Mouse (Mus musculus) heart, embryonic 15.5 days (tissue): ENCODE results near the gene Apof. TPM values are rescaled to one million over a fixed set of nuclear protein-coding genes. Genes with fewer than 3 reads are reported as not detected.

Source experiments
- ATAC-seq: fragments of 200-750 bp; cut with Nextera tagmentation; replicated peaks from 2 replicates; pipeline ENCODE4 v1.8.0; 2017; ENCODE audit warnings: low read depth, moderate TSS enrichment; ENCODE audit not compliant: insufficient number of reproducible peaks, insufficient read depth, low FRiP score
- H3K27ac ChIP-seq: fragments of 300-500 bp; sonication (generic); 2 replicates; pipeline ENCODE4 v1.5.1; 2015; ENCODE audit warnings: mild to moderate bottlenecking, inconsistent platforms
- H3K27me3 ChIP-seq: fragments of 300-500 bp; sonication (generic); 2 replicates; pipeline ENCODE4 v1.6.1; 2015; ENCODE audit warnings: inconsistent platforms
- H3K36me3 ChIP-seq: fragments of 300-500 bp; sonication (generic); 2 replicates; pipeline ENCODE4 v1.6.1; 2015; ENCODE audit warnings: mild to moderate bottlenecking, inconsistent platforms
- H3K4me1 ChIP-seq: fragments of 300-500 bp; sonication (generic); replicated peaks from 2 replicates; pipeline ENCODE4 v1.6.1; 2015; ENCODE audit warnings: inconsistent platforms
- H3K4me2 ChIP-seq: fragments of 300-500 bp; sonication (generic); 2 replicates; pipeline ENCODE4 v1.6.1; 2015; ENCODE audit warnings: inconsistent platforms, mild to moderate bottlenecking, moderate library complexity
- H3K4me3 ChIP-seq: fragments of 300-500 bp; sonication (generic); 2 replicates; pipeline ENCODE4 v1.5.1; 2015; ENCODE audit warnings: mild to moderate bottlenecking, inconsistent platforms
- H3K9ac ChIP-seq: fragments of 300-500 bp; sonication (generic); 2 replicates; pipeline ENCODE4 v1.6.1; 2015; ENCODE audit warnings: mild to moderate bottlenecking, inconsistent platforms
- H3K9me3 ChIP-seq: fragments of 300-500 bp; sonication (generic); replicated peaks from 2 replicates; pipeline ENCODE4 v1.6.1; 2016; ENCODE audit warnings: inconsistent platforms
- WGBS: fragments of 180-500 bp; shearing (Covaris S2); methylation state at CpG from one replicate; pipeline ENCODE4 v1.1.7; 2015; ENCODE audit warnings: mixed read lengths; 5-methylcytosine and 5-hydroxymethylcytosine counted together
- polyA plus RNA-seq: library from polyadenylated mRNA; unstranded; fragments of >200 nt; fragmentation: Nextera tagmentation; extraction: Ambion mirVana; gene quantifications from 2 replicates; pipeline ENCODE4 v1.2.1, GENCODE M21; 2015

Apof gene
- polyA plus RNA-seq, 1 experiment from 2014 or later, result 0.13 TPM

DNA sequence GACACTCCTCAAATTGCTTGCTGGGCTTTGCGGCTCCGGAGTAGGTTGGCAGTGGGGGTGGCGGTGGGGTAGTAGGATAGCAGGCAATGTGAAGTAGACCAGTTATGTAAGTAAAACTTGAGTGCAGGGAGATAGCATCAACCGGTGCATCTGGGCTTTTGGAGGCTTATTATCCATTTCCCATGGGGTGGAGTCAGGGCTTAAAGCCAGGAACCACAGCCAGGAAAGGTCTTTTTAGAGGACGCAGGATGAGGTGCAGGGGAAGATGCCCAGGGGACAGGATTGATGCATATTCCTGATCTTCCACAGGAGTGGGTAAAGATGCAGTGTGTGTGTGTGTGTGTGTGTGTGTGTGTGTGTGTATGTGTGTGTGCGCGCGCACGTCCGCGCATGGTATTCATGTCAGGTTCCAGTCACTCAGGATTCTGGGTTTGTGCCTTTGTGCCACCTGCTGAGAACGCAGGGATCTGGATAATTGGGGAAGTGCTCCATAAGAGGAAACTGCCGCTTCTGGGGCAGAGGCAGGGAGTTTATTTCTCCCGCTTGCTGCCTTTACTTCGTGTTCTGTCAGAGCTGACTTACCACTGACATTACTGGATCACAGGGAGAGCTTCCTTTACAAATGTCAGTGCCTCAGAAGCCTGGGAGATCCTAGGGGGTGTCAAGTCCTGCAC, 30.5 kb upstream of the Apof start:
- ATAC-seq, result no peak

GRCm38 (mm10) chr10:128239140-128239539, 29.3 kb upstream of the Apof start:
- 87% methylated on average over 4 of the region's 4 CpGs for WGBS
- Histone ChIP-seq H3K36me3 (peaks cover 29% of the 10 kb centered on the region), H3K4me3 (no peak overlapping the region), H3K4me2 (no peak overlapping the region), H3K27ac (no peak overlapping the region), H3K9me3 (no peaks in the 10 kb centered on the region), H3K9ac (no peak overlapping the region), H3K27me3 (no peaks in the 10 kb centered on the region), H3K4me1 (peaks cover 12% of the 10 kb centered on the region)
- no peak for ATAC-seq

More for the DNA sequence above, 30.5 kb upstream of the Apof start:
- H3K4me2 ChIP-seq, result no peak overlapping the region
- H3K4me1 ChIP-seq, result peaks cover 8% of the 10 kb centered on the region
- H3K9me3 ChIP-seq, result no peaks in the 10 kb centered on the region
- H3K9ac ChIP-seq, result no peak overlapping the region
- no peak overlapping the region for H3K4me3 ChIP-seq
- H3K36me3 ChIP-seq, result peaks cover 24% of the 10 kb centered on the region
- no peaks in the 10 kb centered on the region for H3K27me3 ChIP-seq
- no peak overlapping the region for H3K27ac ChIP-seq
- 75% methylated on average over 15 of the region's 15 CpGs for WGBS

DNA sequence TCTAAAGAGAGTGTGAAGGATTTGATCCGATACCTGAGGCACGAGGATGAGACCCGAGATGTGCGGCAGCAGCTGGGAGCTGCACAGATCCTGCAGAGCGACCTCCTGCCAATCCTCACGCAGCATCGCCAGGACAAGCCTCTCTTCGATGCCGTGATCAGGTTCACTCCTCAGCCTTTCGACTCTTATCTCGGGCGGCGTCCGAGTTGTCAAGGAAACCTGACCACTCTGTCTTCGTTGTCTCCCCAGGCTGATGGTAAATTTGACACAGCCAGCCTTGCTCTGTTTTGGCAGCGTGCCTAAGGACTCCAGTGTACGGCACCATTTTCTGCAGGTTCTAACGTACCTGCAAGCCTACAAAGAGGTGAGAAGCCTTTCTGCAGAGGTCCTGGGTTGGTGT, 28.3 kb upstream of the Apof start:
- no peaks in the 10 kb centered on the region for H3K9me3 ChIP-seq
- peaks cover 36% of the 10 kb centered on the region for H3K36me3 ChIP-seq
- ATAC-seq, result no peak
- no peak overlapping the region for H3K9ac ChIP-seq
- no peak overlapping the region for H3K4me3 ChIP-seq
- H3K4me2 ChIP-seq, result no peak overlapping the region
- no peak overlapping the region for H3K27ac ChIP-seq
- H3K4me1 ChIP-seq, result peaks cover 12% of the 10 kb centered on the region
- 69% methylated on average over 18 of the region's 18 CpGs for WGBS
- H3K27me3 ChIP-seq, result no peaks in the 10 kb centered on the region

- WGBS, result 77% methylated on average over 8 of the region's 8 CpGs
- Histone ChIP-seq H3K27me3 (no peaks in the 10 kb centered on the region), H3K4me2 (no peak overlapping the region), H3K36me3 (peaks cover 56% of the 10 kb centered on the region), H3K9me3 (no peaks in the 10 kb centered on the region), H3K27ac (peak overlapping the region; percentile 34), H3K4me1 (peaks cover 7% of the 10 kb centered on the region), H3K9ac (no peak overlapping the region), H3K4me3 (no peak overlapping the region)
- ATAC-seq, result no peak
Observed at GRCm38 (mm10) chr10:128243252-128243651, 25.2 kb upstream of the Apof start.

DNA sequence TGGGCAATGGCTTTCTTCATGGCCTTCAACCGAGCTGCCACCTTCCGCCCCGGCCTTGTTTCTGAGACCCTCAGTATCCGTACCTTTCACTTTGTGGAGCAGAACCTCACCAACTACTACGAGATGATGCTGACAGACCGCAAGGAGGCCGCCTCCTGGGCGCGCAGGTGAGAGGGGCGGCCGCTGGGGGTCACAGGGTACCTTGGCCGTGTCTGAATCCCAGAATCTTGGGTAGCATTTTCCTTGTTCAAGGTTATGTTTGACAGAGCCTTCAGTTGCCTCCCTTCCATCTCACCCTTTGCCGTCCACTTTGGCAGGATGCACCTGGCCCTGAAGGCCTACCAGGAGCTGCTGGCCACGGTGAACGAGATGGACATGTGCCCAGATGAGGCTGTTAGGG, 24.4 kb upstream of the Apof start:
- Histone ChIP-seq H3K4me3 (no peak overlapping the region), H3K4me1 (peaks cover 7% of the 10 kb centered on the region), H3K9me3 (no peaks in the 10 kb centered on the region), H3K27me3 (no peaks in the 10 kb centered on the region), H3K27ac (no peak overlapping the region), H3K4me2 (no peak overlapping the region), H3K36me3 (peaks cover 62% of the 10 kb centered on the region), H3K9ac (no peak overlapping the region)
- no peak for ATAC-seq
- WGBS, result 92% methylated on average over 15 of the region's 15 CpGs

DNA sequence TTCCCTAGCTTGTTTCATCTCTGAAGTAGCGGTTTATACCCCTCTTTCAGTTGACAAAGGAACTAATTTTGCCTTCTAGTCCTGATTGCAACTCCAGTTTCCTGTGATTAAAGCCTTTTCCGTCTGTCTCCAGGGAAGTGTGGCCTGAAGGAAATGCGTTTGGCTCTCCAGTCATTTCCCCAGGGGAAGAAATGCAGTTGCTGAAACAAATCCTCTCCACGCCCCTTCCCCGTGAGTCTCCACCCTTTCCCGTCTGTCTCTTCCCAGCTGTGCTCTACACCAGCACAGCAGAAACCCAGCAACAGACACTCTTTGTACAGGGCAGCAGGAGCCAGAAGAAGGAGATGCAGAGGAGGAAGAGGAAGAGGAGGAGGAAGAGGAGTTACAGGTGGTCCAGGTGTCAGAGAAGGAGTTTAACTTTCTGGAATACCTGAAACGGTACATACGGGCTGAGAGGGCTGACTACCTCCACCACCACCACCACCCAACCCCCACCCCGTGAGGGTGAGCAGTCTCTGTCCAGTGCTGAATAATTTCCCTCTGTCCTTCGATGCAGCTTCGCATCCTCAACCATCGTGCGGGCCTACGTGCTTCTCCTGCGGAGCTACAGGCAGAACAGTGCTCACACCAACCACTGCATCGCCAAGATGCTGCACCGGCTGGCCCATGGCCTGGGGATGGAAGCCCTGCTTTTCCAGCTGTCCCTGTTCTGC, 21.3 kb upstream of the Apof start:
- H3K27me3 ChIP-seq, result no peaks in the 10 kb centered on the region
- 71% methylated on average over 17 of the region's 17 CpGs for WGBS
- peak overlapping the region; percentile 47 for H3K4me2 ChIP-seq
- peak overlapping the region; percentile 59 for H3K27ac ChIP-seq
- no peak overlapping the region for H3K9ac ChIP-seq
- no peak for ATAC-seq
- no peaks in the 10 kb centered on the region for H3K9me3 ChIP-seq
- peak overlapping the region; percentile 26 for H3K4me3 ChIP-seq
- peaks cover 69% of the 10 kb centered on the region for H3K36me3 ChIP-seq
- H3K4me1 ChIP-seq, result peaks cover 7% of the 10 kb centered on the region

GRCm38 (mm10) chr10:128250565-128250964, 17.9 kb upstream of the Apof start:
- H3K27me3 ChIP-seq, result no peaks in the 10 kb centered on the region
- 94% methylated on average over 13 of the region's 13 CpGs for WGBS
- no peak for ATAC-seq

DNA sequence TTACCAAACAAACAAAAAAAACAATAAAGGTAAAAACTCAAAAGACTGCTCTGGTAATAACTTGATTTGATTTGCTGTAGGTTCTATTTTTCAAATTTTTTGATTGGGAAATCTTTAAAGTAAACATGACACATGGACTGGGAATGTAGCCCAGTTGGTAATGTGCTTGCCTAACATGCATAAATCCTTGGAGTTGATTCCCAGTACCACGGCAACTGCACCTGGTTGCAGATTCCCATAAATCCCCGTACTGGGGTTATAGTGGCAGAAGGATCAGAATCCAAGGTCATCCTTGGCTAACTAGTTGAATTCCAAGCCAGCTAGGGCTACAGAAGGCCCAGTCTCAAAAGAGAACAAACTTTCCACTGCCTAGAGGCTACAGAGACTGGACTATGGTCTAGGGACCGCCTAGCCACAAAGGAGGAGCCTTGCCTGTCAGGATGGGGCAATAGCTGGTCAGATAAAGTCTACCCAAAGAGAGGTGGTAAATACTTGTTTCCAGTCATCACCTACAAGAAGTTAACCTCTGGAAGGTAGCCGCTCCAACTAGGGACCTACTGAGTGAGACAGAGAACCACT, 14.7 kb upstream of the Apof start, which contains the start of gene Apon:
Gene Apon, plus strand, starts transcription at position 420 of the 579 bp plus-strand sequence.
- no peak within 1 kb of the TSS for H3K4me3 ChIP-seq
- WGBS, result 79% methylated on average over 4 of the region's 4 CpGs
- ATAC-seq, result no peak
- H3K4me2 ChIP-seq, result no peak within 1 kb of the TSS
- H3K9me3 ChIP-seq, result no peaks in the 10 kb centered on the region
- no peaks in the 10 kb centered on the region for H3K27me3 ChIP-seq
- peaks cover 39% of the 10 kb centered on the region for H3K36me3 ChIP-seq
- H3K27ac ChIP-seq, result no peak within 1 kb of the TSS
- no peaks in the 10 kb centered on the region for H3K4me1 ChIP-seq
- no peak within 1 kb of the TSS for H3K9ac ChIP-seq

More at GRCm38 (mm10) chr10:128250565-128250964, 17.9 kb upstream of the Apof start:
- Histone ChIP-seq H3K36me3 (peaks cover 58% of the 10 kb centered on the region), H3K4me1 (no peaks in the 10 kb centered on the region), H3K9me3 (no peaks in the 10 kb centered on the region), H3K27ac (no peak overlapping the region), H3K4me2 (no peak overlapping the region), H3K9ac (no peak overlapping the region), H3K4me3 (no peak overlapping the region)

- ATAC-seq, result no peak
- Histone ChIP-seq H3K9ac (no peak overlapping the region), H3K27ac (no peak overlapping the region), H3K9me3 (no peaks in the 10 kb centered on the region), H3K4me1 (no peaks in the 10 kb centered on the region), H3K4me3 (no peak overlapping the region), H3K27me3 (no peaks in the 10 kb centered on the region), H3K4me2 (no peak overlapping the region), H3K36me3 (peaks cover 19% of the 10 kb centered on the region)
- WGBS, result 86% methylated on average over 8 of the region's 8 CpGs
Observed at GRCm38 (mm10) chr10:128255925-128256324, 12.5 kb upstream of the Apof start.

- Histone ChIP-seq H3K9me3 (no peaks in the 10 kb centered on the region), H3K36me3 (peaks cover 15% of the 10 kb centered on the region), H3K4me2 (no peak overlapping the region), H3K4me3 (no peak overlapping the region), H3K27ac (no peak overlapping the region), H3K9ac (no peak overlapping the region), H3K27me3 (no peaks in the 10 kb centered on the region), H3K4me1 (no peaks in the 10 kb centered on the region)
- 85% methylated on average over 8 of the region's 8 CpGs for WGBS
- ATAC-seq, result no peak
Observed at GRCm38 (mm10) chr10:128256328-128256727, 12.1 kb upstream of the Apof start.

DNA sequence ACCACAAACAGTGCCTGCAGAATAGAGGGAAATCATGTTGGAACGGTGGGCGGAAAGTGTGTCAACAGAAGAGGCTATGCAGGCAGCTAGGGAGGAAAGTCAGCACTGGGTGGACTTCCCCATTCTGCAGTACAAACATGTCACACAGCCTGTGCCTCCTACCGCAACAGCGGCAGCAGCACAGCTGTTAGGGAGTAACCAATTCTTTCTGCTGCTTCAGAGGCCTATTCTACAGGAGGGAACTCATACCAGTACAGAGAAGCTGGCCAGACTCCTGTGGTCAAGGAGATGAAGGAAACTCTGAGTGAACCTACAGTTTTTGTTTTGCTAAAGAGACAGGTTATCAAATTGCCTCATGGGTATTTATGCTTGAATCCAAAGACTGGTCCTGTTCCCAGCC, 9.5 kb upstream of the Apof start:
- WGBS, result 68% methylated on average over 4 of the region's 4 CpGs
- ATAC-seq, result peak; percentile 47; the same call in 1 of the 2 replicates
- Histone ChIP-seq H3K9me3 (no peaks in the 10 kb centered on the region), H3K9ac (no peak overlapping the region), H3K27ac (no peak overlapping the region; the same call in 1 of the 2 replicates), H3K36me3 (no peaks in the 10 kb centered on the region), H3K27me3 (no peaks in the 10 kb centered on the region), H3K4me2 (no peak overlapping the region), H3K4me3 (no peak overlapping the region), H3K4me1 (no peaks in the 10 kb centered on the region)
